Mouse (Mus musculus) urinary bladder, postnatal 10 days (tissue): ENCODE results near the gene Ppt2.
A peak's percentile ranks its signal among the peaks of the same experiment; 100 is the strongest.

Experiments used
- DNase-seq: peaks from one replicate; pipeline ENCODE4 v3.0.0; 2022; ENCODE audit warnings: low spot score

Gene Ppt2

GRCm38 (mm10) chr17:34606186-34607039, 21.9 kb downstream of the Ppt2 start:
- no peak for DNase-seq

GRCm38 (mm10) chr17:34605609-34606008, 22.7 kb downstream of the Ppt2 start:
- peak; percentile 87 for DNase-seq

GRCm38 (mm10) chr17:34604511-34605237, 23.6 kb downstream of the Ppt2 start:
- DNase-seq, result no peak

GRCm38 (mm10) chr17:34604061-34604508, 24.2 kb downstream of the Ppt2 start, which contains the start of gene Agpat1:
Agpat1 (plus strand) TSS chr17:34604262.
- peak; percentile 97 for DNase-seq

- peak; percentile 93 for DNase-seq
These were observed 24.8 kb downstream of the Ppt2 start, which contains the start of gene Rnf5 for GRCm38 (mm10) chr17:34603375-34604060. Rnf5 (minus strand) TSS chr17:34603690.

- DNase-seq, result no peak
These were observed 26.5 kb downstream of the Ppt2 start for GRCm38 (mm10) chr17:34601796-34602195.

- no peak for DNase-seq
These were observed 28.4 kb downstream of the Ppt2 start for GRCm38 (mm10) chr17:34599891-34600290.

- no peak for DNase-seq
These were observed 30.7 kb downstream of the Ppt2 start, which contains the start of gene Ager for GRCm38 (mm10) chr17:34597566-34598095. Ager (plus strand) TSS chr17:34597862.

GRCm38 (mm10) chr17:34596098-34596497, 32.2 kb downstream of the Ppt2 start:
- DNase-seq, result no peak

GRCm38 (mm10) chr17:34593752-34594525, 34.4 kb downstream of the Ppt2 start:
- DNase-seq, result no peak

GRCm38 (mm10) chr17:34592581-34593549, 35.4 kb downstream of the Ppt2 start:
- no peak for DNase-seq

GRCm38 (mm10) chr17:34591994-34592375, 36.3 kb downstream of the Ppt2 start:
- DNase-seq, result peak; percentile 84

- no peak for DNase-seq
These were observed 37.0 kb downstream of the Ppt2 start, which contains the start of gene Pbx2 for GRCm38 (mm10) chr17:34591029-34591993. Pbx2 (plus strand) TSS chr17:34591266.

- DNase-seq, result no peak
These were observed 37.9 kb downstream of the Ppt2 start for GRCm38 (mm10) chr17:34590154-34590987.

GRCm38 (mm10) chr17:34589681-34590101, 38.6 kb downstream of the Ppt2 start, which contains the start of gene Gpsm3:
Gpsm3 (plus strand) TSS chr17:34589806.
- no peak for DNase-seq

GRCm38 (mm10) chr17:34589206-34589605, 39.1 kb downstream of the Ppt2 start:
- no peak for DNase-seq

GRCm38 (mm10) chr17:34588767-34589166, 39.5 kb downstream of the Ppt2 start:
- no peak for DNase-seq

GRCm38 (mm10) chr17:34587814-34588213, 40.5 kb downstream of the Ppt2 start:
- DNase-seq, result no peak
